Mouse (Mus musculus) thymus, adult 2 months (tissue): ENCODE results near the gene Zc3h10.

Experiments used
- CTCF ChIP-seq: fragments of 200-500 bp; IDR thresholded peaks from 2 replicates; pipeline ENCODE4 v1.5.1; 2012; ENCODE audit warnings: mild to moderate bottlenecking, control low read depth, low read length, moderate library complexity, borderline replicate concordance; ENCODE audit not compliant: control insufficient read depth, poor library complexity, insufficient read depth; ENCODE audit errors: extremely low read depth
- POLR2A ChIP-seq: fragments of 200-500 bp; IDR thresholded peaks from 2 replicates; pipeline ENCODE4 v1.6.1; 2012; ENCODE audit warnings: mild to moderate bottlenecking, low read length, control low read depth, moderate library complexity; ENCODE audit not compliant: control insufficient read depth, poor library complexity, insufficient read depth; ENCODE audit errors: extremely low read depth

GRCm38 (mm10) chr10:128509203-128509602 is 38.4 kb downstream of the Zc3h10 start:
- TF ChIP-seq CTCF (no peak), POLR2A (no peak)
